Mouse (Mus musculus) T-cell, adult 66 days (primary cell): ENCODE data around the gene Dnlz. TPM values are rescaled to one million over a fixed set of nuclear protein-coding genes. Genes with fewer than 3 reads are reported as not detected.

Experiments used
- total RNA-seq, 2 experiments: library from RNA; stranded (reverse); gene quantifications; 3 replicates in 1 of 2; 4 replicates in 1 of 2; pipeline ENCODE4 v1.2.4; 2023

Gene Dnlz
- 10 to 100 TPM in 1 of 2 experiments, 1 to 10 TPM in 1; 9.6 to 11.1 TPM for total RNA-seq

DNA sequence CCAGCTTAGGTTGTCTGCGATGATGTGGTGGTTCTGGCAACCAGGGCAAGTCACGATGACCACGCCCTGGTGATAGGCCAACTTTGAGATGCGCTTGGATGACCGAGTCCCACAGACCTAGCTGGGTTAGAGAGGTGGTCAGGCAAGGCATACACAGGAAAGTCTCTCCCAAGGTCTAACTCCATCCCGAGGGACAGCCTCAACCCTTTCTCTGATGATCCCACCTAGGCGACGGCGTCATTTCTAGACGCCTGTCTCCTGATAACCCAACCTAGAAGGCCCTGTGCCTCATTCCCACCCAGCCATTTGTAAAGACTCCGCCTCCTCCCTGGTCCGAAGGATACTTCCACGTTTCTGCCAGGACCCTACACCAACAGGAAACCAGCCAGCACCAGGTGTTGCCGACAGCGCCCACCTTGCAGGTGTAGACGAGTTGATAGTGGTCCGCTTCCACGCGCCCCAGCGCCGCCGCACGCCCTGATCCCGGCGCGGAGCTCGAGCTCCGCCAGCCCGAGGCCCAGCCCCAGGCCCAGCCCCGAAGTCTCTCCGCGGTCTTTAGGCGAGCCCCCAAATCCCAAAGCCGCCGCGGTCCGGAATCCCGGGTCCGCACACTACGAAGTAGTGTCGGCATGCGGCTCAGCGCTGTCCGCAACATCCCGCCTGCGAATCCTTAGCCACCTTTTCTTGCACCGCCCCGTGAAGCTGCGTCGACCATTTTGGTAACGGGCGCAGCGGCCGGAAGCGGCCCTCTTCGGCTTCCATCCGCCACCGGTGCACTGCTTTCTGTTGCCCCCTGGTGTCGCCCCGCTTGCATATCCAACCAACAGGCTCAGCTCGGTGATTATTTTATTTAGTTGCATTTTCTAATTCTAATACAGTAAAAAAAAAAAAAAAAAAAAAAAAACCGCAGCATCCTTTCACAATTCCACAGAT lies at the start of gene Dnlz:
Gene Dnlz, minus strand, starts transcription at position 753 of the 933 bp plus-strand sequence.

DNA sequence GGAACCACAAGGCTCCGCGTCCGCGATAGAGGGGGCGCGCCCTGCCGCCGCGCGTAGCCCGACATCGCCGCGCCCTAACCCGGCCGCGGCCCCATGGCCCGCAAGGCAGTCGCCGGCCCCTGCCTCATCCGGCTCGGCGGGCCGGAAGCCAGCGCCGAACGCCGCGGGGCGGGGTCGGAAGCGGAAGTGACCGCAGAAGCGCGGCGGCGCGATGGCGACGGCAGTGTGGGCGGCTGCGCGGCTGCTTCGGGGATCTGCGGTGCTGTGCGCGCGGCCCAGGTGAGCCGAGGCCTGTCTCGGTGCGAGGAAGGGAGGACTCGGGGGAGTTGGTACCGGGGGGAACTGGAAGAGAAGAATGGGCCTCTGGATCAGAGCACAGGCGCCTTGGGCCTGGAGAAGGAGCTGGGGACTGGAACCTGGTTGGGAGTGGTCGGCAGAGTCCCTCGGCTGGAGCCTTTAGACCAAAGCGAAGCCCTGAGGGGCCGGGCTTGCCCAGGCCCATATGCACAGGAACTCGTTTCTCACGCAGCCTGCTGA lies 37.3 kb upstream of the Dnlz start, which contains the start of the genes Entr1 and Pmpca:
Gene Entr1, minus strand, starts transcription at position 163 of the 537 bp plus-strand sequence.
Gene Pmpca, plus strand, starts transcription at position 186 of the 537 bp plus-strand sequence.

DNA sequence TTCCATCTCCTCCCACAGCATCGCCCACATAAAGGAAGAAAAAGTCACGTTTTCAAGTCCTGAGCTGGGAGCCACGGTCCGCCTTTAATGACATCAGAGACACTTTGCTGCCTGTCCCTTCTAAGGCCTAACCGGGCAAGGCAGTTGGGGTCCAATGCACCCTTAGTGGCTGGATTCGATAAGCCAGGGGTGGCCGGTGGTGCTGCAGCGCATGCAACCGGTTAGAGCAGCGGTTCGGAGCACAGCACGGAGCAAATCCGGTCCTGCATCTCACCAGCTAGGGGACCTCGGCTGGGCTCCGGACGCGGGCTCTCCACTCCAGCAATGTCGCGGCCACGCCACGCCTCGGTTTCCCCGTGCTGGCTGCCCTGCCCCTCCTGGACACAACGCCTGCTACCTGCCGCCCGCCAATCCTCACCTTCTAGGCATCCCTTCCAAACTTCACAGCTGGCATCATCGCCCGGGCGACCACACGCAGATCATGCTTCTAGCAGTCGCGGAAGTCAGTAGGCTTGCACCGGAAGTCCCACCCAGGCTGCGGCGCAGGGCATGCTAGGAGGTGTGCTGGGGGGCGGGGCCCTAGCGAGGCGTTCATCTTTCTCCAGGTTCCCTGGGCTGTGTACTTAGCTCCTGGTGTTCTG lies 28.3 kb upstream of the Dnlz start, which contains the start of gene Snapc4:
Gene Snapc4, minus strand, starts transcription at position 523 of the 641 bp plus-strand sequence.

DNA sequence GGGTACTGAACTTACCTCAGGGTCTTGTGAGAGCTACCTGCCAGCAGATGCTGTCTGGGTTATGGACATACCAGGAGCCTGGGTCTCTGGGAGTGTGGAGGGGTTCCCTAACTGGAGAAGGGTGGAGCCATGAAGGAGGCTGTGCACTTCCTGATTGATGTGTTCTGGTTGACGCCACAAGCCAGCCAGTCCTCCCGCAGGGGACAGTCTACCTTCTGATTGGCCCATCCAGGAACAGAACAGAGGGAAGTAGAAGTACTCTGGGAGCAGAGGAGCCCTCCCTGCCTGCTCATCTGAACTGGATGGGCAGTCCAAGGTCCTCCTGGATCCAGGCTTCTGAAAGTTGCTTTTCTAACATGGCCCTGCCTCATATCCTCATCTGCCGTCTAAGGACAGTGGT lies 8.9 kb upstream of the Dnlz start, which contains the start of gene Card9:
Gene Card9, minus strand, starts transcription at position 147 of the 400 bp plus-strand sequence.

DNA sequence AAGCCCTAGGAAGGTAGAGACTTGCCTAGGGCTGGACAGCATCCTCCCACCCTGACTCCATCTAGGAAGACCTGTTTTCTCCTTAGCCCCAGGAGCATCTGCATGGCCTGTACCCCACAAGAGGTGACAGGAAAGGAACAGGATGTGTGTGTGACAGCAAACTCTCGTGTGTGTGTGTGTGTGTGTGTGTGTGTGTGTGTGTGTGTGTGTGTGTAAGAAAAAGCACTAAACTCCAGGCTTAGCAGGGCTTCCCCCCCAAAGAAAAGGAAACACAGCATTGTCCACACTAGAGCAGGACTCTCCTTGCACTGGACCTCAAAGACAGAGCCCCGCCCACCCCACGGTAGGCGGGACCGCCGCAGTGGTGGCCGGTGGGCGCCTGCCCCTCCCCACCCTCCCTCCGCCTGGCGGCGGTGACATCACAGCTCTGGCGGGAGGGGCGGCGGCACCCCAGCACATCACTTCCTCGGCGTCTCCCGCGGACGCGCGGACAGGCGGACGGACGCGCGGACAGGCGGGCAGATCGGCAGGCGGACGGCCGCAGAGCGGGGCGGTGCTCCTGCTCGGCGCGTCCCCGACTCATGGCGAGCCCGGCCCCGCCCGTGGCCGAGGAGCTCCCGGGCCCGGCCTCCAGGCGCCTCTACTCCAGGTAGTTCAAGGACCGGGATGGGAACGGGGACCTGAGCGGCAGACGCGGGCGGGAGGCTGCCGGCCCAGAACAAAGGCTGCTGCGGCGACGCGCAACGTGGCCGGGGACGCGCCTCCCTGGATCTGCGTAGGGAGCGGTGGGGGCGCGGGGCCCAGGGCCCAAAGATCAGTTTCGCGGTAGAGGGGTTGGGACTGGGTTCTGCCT lies 36.6 kb downstream of the Dnlz start, which contains the start of gene Gpsm1:
Gene Gpsm1, plus strand, starts transcription at position 444 of the 853 bp plus-strand sequence.

Other genes starting within 250 kb of the Dnlz start
- 1 to 10 TPM; 6.3 to 7.3 TPM for gene Nacc2, start 228.9 kb downstream of the Dnlz start, total RNA-seq
- not detected for gene Lhx3, start 143.8 kb downstream of the Dnlz start, total RNA-seq
- gene Qsox2, start 114.6 kb downstream of the Dnlz start, total RNA-seq: 1 to 10 TPM; 8.5 to 9.9 TPM
- not detected for gene Ccdc187, start 57.6 kb downstream of the Dnlz start, total RNA-seq
- 10 to 100 TPM; 21.7 to 24.7 TPM for gene Gpsm1, start 36.6 kb downstream of the Dnlz start, total RNA-seq
- gene Card9, start 8.8 kb upstream of the Dnlz start, total RNA-seq: 1 to 10 TPM; 2.8 to 5.5 TPM
- gene Snapc4, start 28.5 kb upstream of the Dnlz start, total RNA-seq: 100 to 1,000 TPM; 109 to 121 TPM
- gene Entr1, start 37.2 kb upstream of the Dnlz start, total RNA-seq: 100 to 1,000 TPM; 149 to 153 TPM
- gene Pmpca, start 37.2 kb upstream of the Dnlz start, total RNA-seq: 10 to 100 TPM; 80.7 to 86.7 TPM
- 10 to 100 TPM; 33.3 to 36.9 TPM for gene Inpp5e, start 57.1 kb upstream of the Dnlz start, total RNA-seq
- 10 to 100 TPM; 79.3 to 91.7 TPM for gene Sec16a, start 93.1 kb upstream of the Dnlz start, total RNA-seq
- 100 to 1,000 TPM; 134 to 135 TPM for gene Notch1, start 164.6 kb upstream of the Dnlz start, total RNA-seq
- gene Egfl7, start 227.9 kb upstream of the Dnlz start, total RNA-seq: 1 to 10 TPM in 1 of 2 experiments, not detected in 1; 4.3 TPM
- not detected for gene Gm20532, start 234.5 kb upstream of the Dnlz start, total RNA-seq